Mouse (Mus musculus): ENCODE measurements around the gene Olfr194. TPM values are rescaled to one million over a fixed set of nuclear protein-coding genes. Genes with fewer than 3 reads are reported as not detected.
"Not testable (repeated sequence)": the region's sequence is repeated elsewhere in the genome, so short reads cannot be mapped to it uniquely, and the experiment has no call there.

Gene Olfr194
- not detected for total RNA-seq (2021)
- long read RNA-seq, experiment 1, result 0 reads
- long read RNA-seq, experiment 2, result 0 reads

DNA sequence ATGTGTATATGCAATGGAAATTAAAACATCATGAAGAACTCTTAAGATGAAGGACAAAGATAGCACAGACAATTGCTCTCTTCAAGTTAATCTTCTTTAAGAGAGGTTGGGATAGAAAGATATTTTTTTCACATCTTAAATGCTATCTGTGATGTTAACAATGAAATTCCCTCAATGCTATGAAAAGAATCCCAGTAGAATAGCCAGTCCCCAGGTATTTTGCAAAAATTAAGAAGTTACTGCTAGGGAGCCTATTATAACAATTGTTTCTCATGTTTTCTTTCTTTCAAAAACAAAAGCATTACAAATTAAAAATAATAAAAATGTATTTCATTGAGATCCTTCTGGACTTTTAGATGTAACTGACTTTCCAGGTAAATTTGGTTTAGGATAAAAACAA is at the start of gene Olfr194:
Olfr194 (minus strand) TSS at position 101 of the 400 bp plus-strand sequence.
- DNase-seq (ENCODE audit: low spot score in 2 of 2), result no peak

DNA sequence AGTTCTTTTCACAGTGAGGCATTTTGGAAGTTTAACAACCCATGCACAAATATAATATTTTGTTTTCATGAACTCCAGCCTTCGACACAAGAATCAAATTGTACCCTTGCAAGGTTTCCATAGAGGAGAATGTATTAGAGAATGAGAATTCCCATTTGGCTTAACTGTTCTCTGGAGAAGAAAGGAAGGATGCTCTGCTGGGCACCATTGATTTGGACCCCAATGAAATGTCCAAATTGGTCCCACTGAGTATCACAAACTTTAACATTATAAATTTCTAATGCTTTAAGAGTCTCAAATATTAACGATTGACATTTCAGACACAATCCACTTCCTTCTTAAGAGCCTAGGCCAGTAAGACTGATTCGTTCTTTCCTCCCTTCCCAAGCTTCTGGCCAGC is 49.5 kb upstream of the Olfr194 start, which contains the start of gene Olfr196:
Olfr196 (minus strand) TSS at position 101 of the 400 bp plus-strand sequence.
- no peak for DNase-seq (ENCODE audit: low spot score in 2 of 2)

DNA sequence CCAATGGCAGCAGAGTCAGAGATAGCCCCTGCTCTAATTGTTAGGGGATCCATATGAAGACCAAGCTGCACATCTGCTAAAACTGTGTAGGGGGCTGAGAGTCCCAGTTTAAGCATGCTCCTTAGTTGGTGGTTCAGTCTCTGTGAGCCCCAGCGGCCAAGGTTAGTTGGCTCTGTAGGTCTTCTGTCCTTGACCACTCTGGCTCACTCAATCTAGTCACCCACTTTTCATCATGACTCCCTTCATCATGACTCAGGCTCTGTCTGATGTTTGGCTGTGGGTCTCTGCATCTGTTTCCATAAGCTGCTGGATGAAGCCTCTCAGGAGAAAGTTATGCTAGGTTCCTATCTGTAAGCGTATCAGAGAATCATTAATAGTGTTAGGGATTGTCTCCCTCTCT is 31.1 kb upstream of the Olfr194 start:
- no peak for DNase-seq (ENCODE audit: low spot score in 2 of 2)

DNA sequence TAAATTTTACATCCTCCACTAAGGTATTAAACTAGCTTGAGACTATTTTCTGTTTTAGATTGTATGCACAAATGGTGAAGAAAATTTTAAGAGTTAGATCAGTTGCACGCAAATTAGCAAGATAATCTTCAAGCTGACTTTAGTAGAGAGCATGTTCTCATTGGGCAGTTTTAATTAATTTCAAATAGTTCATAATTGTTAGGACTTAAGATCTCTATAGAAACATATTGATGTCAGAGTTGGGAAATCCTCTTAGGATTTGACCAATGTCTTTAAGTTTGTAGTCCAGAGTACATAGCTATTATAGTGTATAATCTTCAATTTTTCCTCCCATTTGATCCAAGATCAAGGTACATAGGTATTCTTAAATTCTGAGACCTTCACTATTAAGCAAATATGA is 25.9 kb upstream of the Olfr194 start, which contains the start of gene Olfr195:
Olfr195 (plus strand) TSS at position 301 of the 400 bp plus-strand sequence.
- DNase-seq (ENCODE audit: low spot score in 2 of 2), result no peak

DNA sequence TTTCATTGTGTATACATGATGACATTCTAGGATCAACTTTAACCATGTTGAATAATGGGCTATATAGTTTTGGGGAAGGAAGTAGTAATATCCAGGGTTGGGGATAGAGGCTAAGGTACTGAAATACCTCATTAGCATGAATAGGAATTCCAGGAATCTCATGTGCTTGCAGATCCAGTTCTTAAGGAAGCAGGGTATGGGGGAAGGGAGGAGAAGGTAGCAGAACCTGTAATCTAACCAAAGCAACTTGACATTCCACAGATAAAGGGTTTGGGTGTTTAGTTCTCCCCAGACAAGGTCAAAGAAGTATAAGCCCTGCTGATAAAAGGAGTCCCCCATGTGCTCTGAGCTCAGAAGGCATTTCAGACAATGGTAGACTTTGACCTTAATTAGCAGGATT is 20.2 kb upstream of the Olfr194 start:
- no peak for DNase-seq (ENCODE audit: low spot score in 2 of 2)

DNA sequence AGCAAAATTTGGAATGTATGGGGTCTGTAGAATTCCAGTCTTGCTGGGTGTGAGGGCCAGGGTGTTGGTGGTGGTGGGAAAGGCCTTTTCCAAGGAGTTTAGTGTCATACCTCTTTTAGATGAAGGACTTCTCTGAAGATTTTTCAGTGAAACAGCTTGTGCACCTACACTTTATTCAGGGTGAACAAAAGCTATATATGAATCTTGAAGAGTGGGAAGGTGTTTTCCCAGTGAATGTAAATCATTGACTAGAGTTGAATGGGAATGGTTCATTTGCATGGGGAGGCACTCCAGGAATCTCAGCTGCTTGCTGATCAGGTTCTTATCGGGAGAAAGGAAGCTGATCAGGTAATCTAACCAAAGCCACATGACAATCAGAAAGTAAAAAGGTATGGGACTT is 9.9 kb upstream of the Olfr194 start:
- no peak for DNase-seq (ENCODE audit: low spot score in 2 of 2)

DNA sequence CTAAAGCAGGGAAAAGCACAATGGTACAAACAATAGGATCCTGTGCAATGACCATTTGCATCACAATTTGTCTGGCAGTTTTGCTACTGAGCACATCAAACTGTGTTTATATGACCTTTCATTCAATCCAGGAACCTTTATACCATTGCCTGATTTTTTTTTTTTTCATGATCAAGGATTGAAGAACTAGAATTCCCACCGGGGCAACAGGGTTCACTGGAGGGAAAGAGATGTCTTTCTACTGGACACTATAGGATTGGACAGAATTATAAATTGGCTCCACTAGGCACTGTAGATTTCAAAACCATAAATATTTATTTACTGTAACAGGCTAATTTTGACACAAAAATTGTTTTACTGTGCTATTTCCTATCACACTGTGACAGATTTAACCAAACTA is 9.1 kb downstream of the Olfr194 start, which contains the start of gene Olfr193:
Olfr193 (minus strand) TSS at position 101 of the 400 bp plus-strand sequence.
- DNase-seq (ENCODE audit: low spot score in 2 of 2), result no peak

DNA sequence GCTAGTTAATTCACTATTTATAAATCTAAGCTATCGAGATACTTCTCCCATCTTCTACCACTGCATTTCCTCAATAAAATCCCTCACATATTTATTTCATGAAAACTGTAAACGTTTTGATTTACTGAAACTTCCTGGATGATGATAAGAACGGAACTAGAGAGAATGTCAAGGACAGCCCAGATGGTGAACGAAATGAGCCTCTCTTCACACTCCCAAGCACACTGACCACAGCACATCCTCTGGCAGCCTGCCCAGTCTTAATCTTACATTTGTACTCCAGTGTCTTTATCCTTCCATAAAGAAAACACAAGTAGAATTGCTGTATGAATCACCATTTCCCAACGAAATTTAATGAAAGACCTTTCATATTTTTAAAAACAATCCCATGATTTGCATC is 12.3 kb downstream of the Olfr194 start:
- DNase-seq (ENCODE audit: low spot score in 2 of 2), result not testable (repeated sequence)

DNA sequence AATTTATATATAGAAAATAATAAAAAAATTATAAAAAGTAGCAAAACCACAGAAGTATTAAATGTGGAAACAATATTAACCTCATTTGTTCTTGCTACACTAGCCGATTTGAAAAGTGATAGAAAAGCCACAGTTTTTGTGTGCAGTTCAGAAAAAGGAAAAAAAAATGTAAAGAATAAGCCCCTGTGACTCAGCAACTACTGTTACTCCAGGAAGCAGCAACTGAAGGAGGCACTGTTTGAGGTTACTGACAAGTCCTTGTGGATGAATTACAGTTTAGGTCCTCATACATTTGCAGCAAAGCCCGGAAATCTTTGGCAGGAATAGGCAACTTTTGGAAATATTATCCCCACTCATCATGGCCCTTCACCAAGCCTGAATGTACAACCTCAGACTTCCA is 15.6 kb downstream of the Olfr194 start:
- DNase-seq (ENCODE audit: low spot score in 2 of 2), result no peak

DNA sequence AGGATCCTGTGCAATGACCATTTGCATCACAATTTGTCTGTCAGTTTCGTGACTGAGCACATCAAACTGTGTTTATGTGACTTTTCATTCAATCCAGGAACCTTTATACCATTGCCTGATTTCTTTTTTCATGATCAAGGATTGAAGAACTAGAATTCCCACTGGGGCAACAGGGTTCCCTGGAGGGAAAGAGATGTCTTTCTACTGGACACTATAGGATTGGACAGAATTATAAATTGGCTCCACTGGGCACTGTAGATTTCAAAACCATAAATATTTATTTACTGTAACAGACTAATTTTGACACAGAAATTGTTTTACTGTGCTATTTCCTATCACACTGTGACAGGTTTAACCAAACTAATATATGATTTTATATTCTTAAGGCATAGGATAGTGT is 31.1 kb downstream of the Olfr194 start, which contains the start of gene Olfr191:
Olfr191 (minus strand) TSS at position 101 of the 400 bp plus-strand sequence.
- DNase-seq (ENCODE audit: low spot score in 2 of 2), result not testable (repeated sequence)

DNA sequence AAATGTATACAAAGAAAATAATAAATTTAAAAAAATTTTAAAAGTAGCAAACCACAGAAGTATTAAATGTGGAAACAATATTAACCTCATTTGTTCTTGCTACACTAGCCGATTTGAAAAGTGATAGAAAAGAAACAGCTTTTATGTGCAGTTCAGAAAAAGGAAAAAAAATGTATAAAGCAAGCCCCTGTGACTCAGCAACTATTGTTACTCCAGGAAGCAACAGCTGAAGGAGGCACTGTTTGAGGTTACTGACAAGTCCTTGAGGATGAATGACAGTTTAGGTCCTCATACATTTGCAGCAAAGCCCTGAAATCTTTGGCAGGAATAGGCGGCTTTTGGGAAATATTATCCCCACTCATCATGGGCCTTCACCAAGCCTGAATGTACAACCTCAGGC is 39.8 kb downstream of the Olfr194 start:
- DNase-seq (ENCODE audit: low spot score in 2 of 2), result not testable (repeated sequence)

DNA sequence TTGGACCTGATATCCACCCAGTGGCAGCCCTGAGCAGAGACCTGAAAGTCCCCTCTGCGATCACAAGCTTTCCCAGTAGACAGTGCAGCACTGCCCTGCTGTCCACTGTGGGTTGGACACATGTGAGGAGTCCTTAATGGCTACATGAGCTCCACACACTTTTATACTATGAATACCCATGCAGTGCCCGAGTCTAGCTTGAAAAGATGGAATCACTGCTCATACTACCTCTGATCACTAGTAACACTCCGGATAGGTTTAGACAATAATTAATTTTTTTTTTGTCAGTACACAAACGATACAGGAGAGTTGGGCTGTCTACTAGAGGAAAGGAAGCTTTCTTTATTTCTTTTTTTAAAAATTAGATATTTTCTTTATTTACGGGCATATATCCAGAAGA is 43.0 kb downstream of the Olfr194 start, which contains the start of gene Olfr190:
Olfr190 (minus strand) TSS at position 101 of the 400 bp plus-strand sequence.
- no peak for DNase-seq (ENCODE audit: low spot score in 2 of 2)

DNA sequence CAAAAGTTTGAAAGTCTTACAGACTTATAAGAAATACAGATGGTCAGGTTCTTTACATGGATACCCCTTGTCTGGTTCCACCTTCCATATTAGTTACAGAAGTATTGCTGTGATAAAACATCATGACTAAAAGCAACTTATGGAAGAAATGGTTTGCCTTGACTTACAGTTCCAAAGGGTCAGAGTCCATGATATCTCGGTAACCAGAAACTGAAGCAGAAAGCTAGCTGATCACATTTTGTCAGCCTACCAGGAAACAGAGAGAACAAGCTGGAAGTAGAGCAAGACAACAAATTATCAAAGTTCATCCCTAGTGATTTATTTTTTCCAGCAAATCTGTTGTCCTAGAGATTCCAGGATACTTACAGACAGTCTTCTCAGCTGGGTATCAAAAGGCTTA is 47.3 kb downstream of the Olfr194 start:
- DNase-seq (ENCODE audit: low spot score in 2 of 2), result no peak

DNA sequence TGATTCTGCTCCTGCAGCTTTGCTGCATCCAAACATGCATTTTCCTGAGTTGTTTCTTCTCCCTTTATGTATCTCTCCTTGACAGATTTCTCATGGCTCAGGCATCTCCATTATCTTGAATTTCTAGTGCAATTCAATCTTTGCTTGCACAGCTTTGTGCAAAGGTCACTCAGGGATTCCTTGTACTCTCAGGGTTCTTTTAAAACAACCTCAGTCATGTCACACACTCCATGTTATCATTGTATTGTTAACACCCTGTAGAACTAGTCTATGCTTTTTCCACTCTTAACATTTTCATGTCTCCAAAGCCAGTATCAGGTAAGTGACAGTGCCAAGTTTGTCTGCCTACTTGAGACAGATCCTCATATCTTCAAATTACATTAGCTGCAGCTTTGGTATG is 49.1 kb downstream of the Olfr194 start:
- no peak for DNase-seq (ENCODE audit: low spot score in 2 of 2)

Other genes with a start within 250 kb of the Olfr194 start
- gene Olfr177, start 246.3 kb downstream of the Olfr194 start, total RNA-seq (2021), result not detected
- gene Olfr178, start 229.0 kb downstream of the Olfr194 start, total RNA-seq (2021), result not detected
- gene Olfr181, start 192.3 kb downstream of the Olfr194 start, total RNA-seq (2021), result not detected
- gene Olfr180, start 191.7 kb downstream of the Olfr194 start, total RNA-seq (2021), result not detected
- not detected for gene Olfr183, start 125.7 kb downstream of the Olfr194 start, total RNA-seq (2021)
- not detected for gene Olfr186, start 90.8 kb downstream of the Olfr194 start, total RNA-seq (2021)
- not detected for gene Olfr187, start 81.3 kb downstream of the Olfr194 start, total RNA-seq (2021)
- not detected for gene Olfr190, start 43.1 kb downstream of the Olfr194 start, total RNA-seq (2021)
- not detected for gene Olfr191, start 31.2 kb downstream of the Olfr194 start, total RNA-seq (2021)
- not detected for gene Olfr193, start 9.2 kb downstream of the Olfr194 start, total RNA-seq (2021)
- gene Olfr195, start 26.0 kb upstream of the Olfr194 start, total RNA-seq (2021), result not detected
- not detected for gene Olfr196, start 49.4 kb upstream of the Olfr194 start, total RNA-seq (2021)
- not detected for gene Olfr198, start 82.5 kb upstream of the Olfr194 start, total RNA-seq (2021)
- gene Olfr199, start 98.7 kb upstream of the Olfr194 start, total RNA-seq (2021), result not detected
- gene Olfr201, start 151.6 kb upstream of the Olfr194 start, total RNA-seq (2021), result not detected
- gene Olfr202, start 165.7 kb upstream of the Olfr194 start, total RNA-seq (2021), result not detected
- gene Olfr203, start 177.8 kb upstream of the Olfr194 start, total RNA-seq (2021), result not detected
- under 1 TPM in 1 of 2 experiments, not detected in 1; 0.07 TPM for gene Olfr204, start 197.2 kb upstream of the Olfr194 start, total RNA-seq (2021)
- not detected for gene Olfr205, start 210.1 kb upstream of the Olfr194 start, total RNA-seq (2021)
- gene Olfr206, start 228.2 kb upstream of the Olfr194 start, total RNA-seq (2021), result not detected
- not detected for gene Olfr209, start 242.9 kb upstream of the Olfr194 start, total RNA-seq (2021)

Data from layer of hippocampus, postnatal 14 days (tissue).